Mouse (Mus musculus) forebrain, embryonic 12.5 days (tissue): ENCODE measurements around the gene Mn1. TPM values are rescaled to one million over a fixed set of nuclear protein-coding genes. Genes with fewer than 3 reads are reported as not detected.

Source experiments
- ATAC-seq: fragments of 200-750 bp; cut with Nextera tagmentation; 2 replicates; pipeline ENCODE4 v1.8.0; 2017; ENCODE audit warnings: moderate TSS enrichment; ENCODE audit not compliant: low FRiP score
- H3K27ac ChIP-seq: fragments of 300-500 bp; sonication (generic); 2 replicates; pipeline ENCODE4 v1.5.1; 2016; ENCODE audit warnings: mild to moderate bottlenecking
- H3K27me3 ChIP-seq: fragments of 300-500 bp; sonication (generic); 2 replicates; pipeline ENCODE4 v1.6.1; 2016; ENCODE audit warnings: mild to moderate bottlenecking
- H3K36me3 ChIP-seq: fragments of 300-500 bp; sonication (generic); replicated peaks from 2 replicates; pipeline ENCODE4 v1.6.1; 2016; ENCODE audit warnings: mild to moderate bottlenecking
- H3K4me1 ChIP-seq: fragments of 300-500 bp; sonication (generic); 2 replicates; pipeline ENCODE4 v1.6.1; 2016
- H3K4me2 ChIP-seq: fragments of 300-500 bp; sonication (generic); 2 replicates; pipeline ENCODE4 v1.6.1; 2016; ENCODE audit warnings: mild to moderate bottlenecking, moderate library complexity
- H3K4me3 ChIP-seq: fragments of 300-500 bp; sonication (generic); replicated peaks from 2 replicates; pipeline ENCODE4 v1.5.1; 2016; ENCODE audit warnings: mild to moderate bottlenecking
- H3K9ac ChIP-seq: fragments of 300-500 bp; sonication (generic); 2 replicates; pipeline ENCODE4 v1.6.1; 2016; ENCODE audit warnings: mild to moderate bottlenecking
- H3K9me3 ChIP-seq: fragments of 300-500 bp; sonication (generic); 2 replicates; pipeline ENCODE4 v1.6.1; 2016
- WGBS: fragments of 180-500 bp; shearing (Covaris S2); methylation state at CpG from one replicate; pipeline ENCODE4 v1.1.7; 2016; 5-methylcytosine and 5-hydroxymethylcytosine counted together
- polyA plus RNA-seq: library from polyadenylated mRNA; unstranded; fragments of >200 nt; fragmentation: Nextera tagmentation; extraction: Ambion mirVana; gene quantifications from 2 replicates; pipeline ENCODE4 v1.2.1, GENCODE M21; 2016

Gene Mn1
- polyA plus RNA-seq, 1 experiment from 2014 or later = 55.8 TPM

DNA sequence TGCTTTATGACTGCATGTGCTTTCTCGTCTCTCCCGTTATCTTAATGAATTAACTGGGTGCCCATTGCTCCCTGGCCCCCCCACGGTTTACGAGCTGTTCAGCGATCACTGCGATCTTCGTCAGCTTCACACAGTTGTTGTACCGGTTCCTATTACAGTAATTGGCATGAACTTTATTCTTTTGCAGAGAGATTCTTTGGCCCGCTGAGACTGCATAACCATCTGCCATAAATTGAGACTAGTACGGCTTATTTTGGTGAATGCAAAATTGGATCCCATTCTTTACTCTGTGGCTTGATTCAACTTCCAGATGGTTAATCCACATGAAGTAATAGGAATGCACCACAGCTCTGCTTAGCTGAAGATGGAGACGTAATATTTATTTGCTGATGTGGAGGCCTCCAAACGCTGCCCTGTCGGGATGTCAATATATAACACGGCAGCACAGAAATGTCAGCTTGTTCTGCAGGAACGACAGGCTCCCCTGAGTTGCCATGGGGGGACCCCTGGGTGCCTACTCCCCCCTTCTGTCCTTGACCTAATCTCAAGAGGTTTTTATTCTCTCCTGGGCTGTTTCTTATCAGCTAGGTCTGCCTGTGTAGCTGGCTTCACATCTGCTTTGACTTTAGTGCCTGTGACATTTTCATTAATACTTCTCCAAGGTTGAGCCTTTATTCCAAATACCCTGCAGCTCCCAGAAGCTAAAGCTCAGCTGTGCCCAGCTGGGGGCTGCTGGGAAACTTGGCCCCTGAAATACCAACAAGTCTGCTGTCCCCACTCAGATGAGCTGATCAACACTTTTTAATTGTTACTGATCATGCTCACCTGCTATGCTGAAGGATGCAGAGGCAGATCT lies 22.7 kb upstream of the Mn1 start:
- Histone ChIP-seq H3K36me3 (peaks cover 2% of the 10 kb centered on the region; the same call in 1 of the 2 replicates), H3K4me1 (peaks cover 50% of the 10 kb centered on the region), H3K9me3 (no peaks in the 10 kb centered on the region), H3K27me3 (peaks cover 16% of the 10 kb centered on the region), H3K4me3 (peak overlapping the region; percentile 21), H3K4me2 (peak overlapping the region; percentile 50), H3K27ac (peak overlapping the region; percentile 43; the same call in 1 of the 2 replicates), H3K9ac (peak overlapping the region; percentile 1; the same call in 1 of the 2 replicates)
- 5% methylated on average over 15 of the region's 15 CpGs for WGBS
- peak; percentile 18; the same call in 1 of the 2 replicates for ATAC-seq

DNA sequence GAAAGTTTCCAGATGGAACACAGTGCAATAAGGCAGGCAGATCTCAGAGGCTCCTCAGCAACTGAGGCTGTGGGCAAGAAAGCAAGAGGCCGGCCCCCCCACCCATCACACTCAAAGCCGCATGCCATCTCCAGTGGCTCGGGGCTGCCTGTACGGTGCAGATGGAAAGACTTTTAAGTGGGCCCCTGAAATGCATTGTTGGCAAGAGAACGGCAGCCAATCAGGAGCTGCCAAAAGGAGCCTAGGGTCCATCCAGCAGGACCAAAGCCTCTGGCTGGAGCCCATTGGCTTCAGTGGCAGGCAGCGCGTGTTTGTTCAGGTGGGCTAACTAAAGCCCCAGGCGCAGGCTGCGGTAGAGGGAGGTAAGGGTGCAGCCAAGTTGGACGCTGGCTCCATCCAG lies 21.4 kb upstream of the Mn1 start:
- H3K4me3 ChIP-seq = no peak overlapping the region
- H3K9me3 ChIP-seq = no peaks in the 10 kb centered on the region
- H3K4me1 ChIP-seq = peaks cover 50% of the 10 kb centered on the region
- peaks cover 18% of the 10 kb centered on the region for H3K27me3 ChIP-seq
- no peaks in the 10 kb centered on the region for H3K36me3 ChIP-seq
- H3K9ac ChIP-seq = no peak overlapping the region
- H3K4me2 ChIP-seq = no peak overlapping the region
- WGBS = 41% methylated on average over 10 of the region's 10 CpGs
- H3K27ac ChIP-seq = no peak overlapping the region
- no peak for ATAC-seq

DNA sequence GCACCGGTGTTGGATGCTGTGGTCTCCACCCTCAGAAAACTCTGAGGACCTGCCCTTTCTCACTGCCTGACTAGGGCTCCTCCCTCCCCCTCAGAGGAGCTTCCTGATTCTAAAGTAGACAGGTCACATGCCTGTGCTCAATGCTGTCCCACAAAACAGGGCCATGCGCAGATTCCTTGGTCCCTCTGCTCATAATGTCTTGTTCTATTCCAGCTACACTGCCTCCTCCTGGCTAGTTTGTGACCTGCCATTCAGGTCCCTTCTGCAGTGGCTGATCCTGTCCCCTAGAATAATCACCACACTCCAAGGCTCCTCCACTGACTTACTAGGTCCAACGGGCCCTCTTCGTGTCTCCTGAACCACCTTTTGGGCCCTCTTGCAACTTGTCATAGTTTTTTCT lies 21.0 kb upstream of the Mn1 start:
- no peaks in the 10 kb centered on the region for H3K36me3 ChIP-seq
- no peak overlapping the region for H3K4me2 ChIP-seq
- WGBS = 85% methylated on average over 4 of the region's 4 CpGs
- no peak overlapping the region for H3K4me3 ChIP-seq
- no peak for ATAC-seq
- peaks cover 50% of the 10 kb centered on the region for H3K4me1 ChIP-seq
- no peak overlapping the region for H3K27ac ChIP-seq
- H3K27me3 ChIP-seq = peaks cover 21% of the 10 kb centered on the region
- no peak overlapping the region for H3K9ac ChIP-seq
- no peaks in the 10 kb centered on the region for H3K9me3 ChIP-seq

DNA sequence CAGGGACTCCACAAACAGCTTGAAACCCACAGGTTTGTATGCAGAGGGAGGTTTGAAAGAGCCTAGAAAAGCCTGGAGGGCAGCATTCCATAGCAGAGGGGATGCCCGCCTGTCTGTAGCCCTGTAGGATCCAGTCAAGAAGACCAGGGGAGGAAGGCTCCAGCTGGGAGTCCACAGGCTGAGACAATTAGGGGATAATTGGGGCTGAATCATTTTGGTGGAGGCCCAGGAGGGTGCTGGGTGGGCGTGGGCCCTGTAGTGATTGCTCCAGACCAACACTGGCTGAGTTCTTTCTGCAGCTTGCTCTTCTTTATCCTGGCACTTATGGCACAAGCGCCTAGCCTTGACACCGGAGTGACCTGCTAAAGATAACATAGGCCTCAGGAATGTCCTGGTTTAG lies 18.7 kb upstream of the Mn1 start:
- H3K4me1 ChIP-seq = peaks cover 43% of the 10 kb centered on the region
- H3K4me3 ChIP-seq = no peak overlapping the region
- H3K36me3 ChIP-seq = no peaks in the 10 kb centered on the region
- H3K27ac ChIP-seq = no peak overlapping the region
- peaks cover 21% of the 10 kb centered on the region for H3K27me3 ChIP-seq
- H3K4me2 ChIP-seq = no peak overlapping the region
- whole genome bisulfite sequencing = 41% methylated on average over 4 of the region's 4 CpGs
- no peak for ATAC-seq
- H3K9ac ChIP-seq = 0 out of 2 replicates have a peak overlapping the region, but pooled peaks have one; percentile 7
- H3K9me3 ChIP-seq = no peaks in the 10 kb centered on the region

DNA sequence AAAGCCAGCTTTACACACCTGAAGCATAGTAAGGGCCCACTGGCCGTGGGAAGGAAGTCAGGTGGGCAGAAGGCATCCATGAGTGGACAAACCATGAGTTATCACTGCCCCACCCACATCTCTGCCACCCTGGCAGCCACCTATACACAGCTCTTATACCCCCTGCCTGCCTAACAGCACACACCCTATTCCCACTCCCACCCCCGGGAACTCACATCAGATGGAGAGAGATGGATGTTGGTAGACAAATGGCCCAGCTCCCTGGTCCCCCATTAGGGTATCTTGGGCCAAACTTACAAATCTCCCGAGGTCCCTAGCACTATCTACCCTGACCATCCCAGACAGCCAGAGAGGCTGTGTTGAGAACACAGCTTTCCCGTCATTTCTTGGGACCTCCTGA lies 17.9 kb upstream of the Mn1 start:
- no peaks in the 10 kb centered on the region for H3K9me3 ChIP-seq
- no peak for ATAC-seq
- H3K36me3 ChIP-seq = no peaks in the 10 kb centered on the region
- H3K4me1 ChIP-seq = peaks cover 35% of the 10 kb centered on the region
- H3K27me3 ChIP-seq = peaks cover 21% of the 10 kb centered on the region
- WGBS = 88% methylated on average over 4 of the region's 4 CpGs
- no peak overlapping the region for H3K4me2 ChIP-seq
- no peak overlapping the region for H3K27ac ChIP-seq
- no peak overlapping the region for H3K4me3 ChIP-seq
- H3K9ac ChIP-seq = no peak overlapping the region

DNA sequence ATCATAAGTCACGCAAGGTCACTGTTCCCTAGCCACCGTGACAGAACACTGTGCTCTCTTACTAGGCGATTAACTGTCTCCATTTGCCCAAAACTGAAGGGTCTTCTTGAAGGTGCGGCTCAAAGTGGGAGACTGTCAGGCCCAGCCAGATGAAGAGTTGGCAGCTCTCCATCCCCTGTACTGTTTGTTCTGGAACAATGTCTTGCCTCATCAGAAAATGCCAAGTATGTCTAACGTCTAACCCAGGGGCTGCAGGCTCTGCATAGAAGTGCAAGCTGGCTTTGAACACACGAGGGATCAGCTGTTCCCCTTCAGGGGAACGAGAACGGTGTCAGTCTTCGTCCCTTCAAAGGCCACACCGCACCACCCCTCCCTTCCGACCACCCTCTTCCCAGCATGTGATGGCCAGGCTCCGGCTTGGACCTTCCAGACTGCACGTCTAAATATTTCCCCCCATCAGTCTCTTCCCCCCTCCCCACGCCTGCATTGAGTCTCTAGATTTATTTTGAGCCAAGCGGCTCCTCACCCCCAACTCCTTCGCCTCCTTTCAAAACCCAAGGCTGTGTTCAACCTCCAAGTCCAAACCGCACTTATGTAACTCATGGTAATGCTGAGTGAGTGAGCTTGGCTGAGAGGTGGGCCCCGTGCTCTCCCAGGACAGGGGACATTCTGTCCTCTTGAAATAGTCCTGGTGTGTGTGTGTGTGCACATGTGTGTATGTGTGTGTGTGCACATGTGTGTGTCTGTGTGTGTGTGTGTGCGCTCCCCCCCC lies 15.1 kb upstream of the Mn1 start:
- Histone ChIP-seq H3K27ac (no peak overlapping the region), H3K27me3 (peaks cover 14% of the 10 kb centered on the region; the same call in 1 of the 2 replicates), H3K36me3 (no peaks in the 10 kb centered on the region), H3K4me2 (no peak overlapping the region), H3K9ac (no peak overlapping the region), H3K4me3 (no peak overlapping the region), H3K4me1 (peaks cover 14% of the 10 kb centered on the region), H3K9me3 (no peaks in the 10 kb centered on the region)
- ATAC-seq = no peak
- 78% methylated on average over 19 of the region's 19 CpGs for WGBS

DNA sequence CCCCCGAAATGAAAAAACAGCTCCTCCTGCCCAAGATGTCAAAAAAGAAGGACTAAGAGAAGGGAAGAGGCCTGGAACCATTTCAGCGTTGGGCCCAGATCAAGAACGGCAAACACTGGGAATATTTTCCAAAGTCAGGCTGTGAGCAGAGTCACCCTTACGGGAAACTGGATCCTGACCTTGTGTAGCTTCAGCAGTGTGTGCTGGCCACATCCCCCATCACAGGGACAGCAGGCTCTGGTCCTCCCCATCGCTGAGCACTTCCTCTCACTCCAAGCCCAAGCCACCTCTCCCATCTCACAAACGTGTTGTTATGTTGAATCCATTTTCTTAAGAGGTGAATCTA lies 14.5 kb upstream of the Mn1 start:
- no peak for ATAC-seq

DNA sequence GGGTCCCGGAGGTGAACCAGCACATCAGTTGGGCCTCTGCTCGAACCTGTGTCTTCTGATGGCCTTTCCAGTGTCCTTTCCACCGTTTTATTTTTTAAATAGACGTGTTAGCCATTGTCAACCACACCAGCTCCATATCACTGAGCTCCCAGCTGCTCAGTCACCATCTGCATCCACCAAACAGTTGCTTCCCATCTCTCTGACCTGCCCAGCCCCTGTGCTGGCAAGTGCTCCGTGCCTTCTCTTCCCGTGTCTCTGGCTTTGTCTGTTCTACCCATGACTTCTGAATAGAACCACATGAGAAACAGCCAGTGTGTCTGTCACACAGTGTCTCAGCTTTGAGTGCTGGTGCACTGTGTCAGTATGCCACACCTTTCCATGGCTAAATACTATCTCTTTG lies 12.4 kb upstream of the Mn1 start:
- H3K4me1 ChIP-seq = peaks cover 21% of the 10 kb centered on the region
- no peak for ATAC-seq
- H3K27me3 ChIP-seq = peaks cover 15% of the 10 kb centered on the region
- no peak overlapping the region for H3K4me2 ChIP-seq
- no peak overlapping the region for H3K9ac ChIP-seq
- H3K27ac ChIP-seq = no peak overlapping the region
- H3K9me3 ChIP-seq = no peaks in the 10 kb centered on the region
- no peak overlapping the region for H3K4me3 ChIP-seq
- H3K36me3 ChIP-seq = no peaks in the 10 kb centered on the region
- 82% methylated on average over 6 of the region's 6 CpGs for WGBS

More for the DNA sequence above, 14.5 kb upstream of the Mn1 start:
- peaks cover 14% of the 10 kb centered on the region for H3K4me1 ChIP-seq
- H3K9me3 ChIP-seq = no peaks in the 10 kb centered on the region
- H3K36me3 ChIP-seq = no peaks in the 10 kb centered on the region
- peaks cover 14% of the 10 kb centered on the region; the same call in 1 of the 2 replicates for H3K27me3 ChIP-seq
- H3K9ac ChIP-seq = no peak overlapping the region
- H3K4me3 ChIP-seq = no peak overlapping the region
- H3K4me2 ChIP-seq = no peak overlapping the region
- WGBS = 95% methylated on average over 6 of the region's 6 CpGs
- H3K27ac ChIP-seq = no peak overlapping the region

DNA sequence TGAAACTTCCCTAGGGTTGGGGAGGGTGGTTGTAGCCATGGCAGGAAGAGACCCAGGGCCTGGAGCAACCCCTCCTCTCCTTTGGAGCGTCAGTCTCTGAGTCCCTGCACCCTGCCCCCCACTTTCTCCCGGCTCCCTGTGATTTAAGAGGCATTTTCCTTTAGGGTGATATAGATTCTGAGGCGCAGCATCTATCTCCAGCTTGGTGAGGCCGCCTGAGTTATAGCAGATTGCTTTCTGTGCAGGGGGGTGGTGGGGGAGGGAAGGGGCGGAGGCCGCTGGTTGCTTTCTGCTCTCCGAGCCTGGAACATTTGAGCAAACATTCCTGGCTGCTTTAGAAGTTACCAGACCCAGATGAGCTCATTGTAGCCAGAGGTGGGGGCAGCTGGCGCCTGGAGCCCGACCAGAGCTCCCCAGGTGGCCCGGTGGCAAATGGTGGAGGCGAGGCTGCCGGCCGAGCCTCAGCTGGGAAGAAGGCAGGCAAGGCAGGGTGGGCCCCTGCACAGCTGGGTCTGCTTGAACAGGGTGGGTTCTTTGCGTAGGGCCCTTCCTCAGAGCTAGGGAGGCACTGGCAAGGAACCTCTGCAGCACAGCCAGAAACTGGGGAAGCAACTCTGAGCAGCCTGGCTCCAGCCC lies 8.6 kb upstream of the Mn1 start:
- 0 out of 2 replicates have a peak, but pooled peaks have one; percentile 41 for ATAC-seq
- Histone ChIP-seq H3K4me1 (peaks cover 21% of the 10 kb centered on the region), H3K4me3 (no peak overlapping the region), H3K9ac (no peak overlapping the region), H3K27me3 (peaks cover 28% of the 10 kb centered on the region), H3K27ac (peak overlapping the region; percentile 50; the same call in 1 of the 2 replicates), H3K4me2 (no peak overlapping the region), H3K36me3 (no peaks in the 10 kb centered on the region), H3K9me3 (no peaks in the 10 kb centered on the region)
- 20% methylated on average over 14 of the region's 14 CpGs for WGBS

DNA sequence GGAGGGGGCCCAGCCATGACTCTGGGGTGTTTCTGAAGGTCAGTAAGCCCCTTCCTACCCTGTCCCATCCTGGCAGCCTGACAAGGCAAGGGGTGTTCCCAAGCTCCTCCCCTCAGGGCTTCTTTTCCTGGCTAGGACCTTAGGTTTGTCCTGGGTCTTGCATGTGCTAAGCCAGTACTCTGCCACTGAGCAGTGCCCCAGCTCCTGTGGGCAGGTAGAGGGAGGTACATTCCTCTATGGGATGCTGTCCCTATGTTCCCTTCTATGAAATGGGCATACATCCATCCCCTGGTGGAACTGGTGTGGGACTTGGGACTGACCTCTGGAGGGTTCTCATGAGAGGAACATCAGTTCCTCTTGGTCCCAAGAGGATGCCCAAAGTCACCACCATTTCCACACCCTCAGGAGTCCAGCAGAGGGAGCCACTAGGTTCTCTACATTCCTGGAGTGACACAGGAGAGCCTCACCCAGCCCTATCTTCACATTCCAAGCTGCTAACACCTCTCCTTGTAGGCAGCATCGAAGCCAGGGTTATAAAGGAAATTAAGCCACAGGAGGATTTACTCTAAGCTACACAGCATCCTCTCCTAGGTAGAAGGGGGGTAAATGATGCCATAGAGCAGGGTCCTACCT lies 7.6 kb upstream of the Mn1 start:
- peaks cover 31% of the 10 kb centered on the region for H3K27me3 ChIP-seq
- 39% methylated on average over 1 of the region's 1 CpGs for WGBS

DNA sequence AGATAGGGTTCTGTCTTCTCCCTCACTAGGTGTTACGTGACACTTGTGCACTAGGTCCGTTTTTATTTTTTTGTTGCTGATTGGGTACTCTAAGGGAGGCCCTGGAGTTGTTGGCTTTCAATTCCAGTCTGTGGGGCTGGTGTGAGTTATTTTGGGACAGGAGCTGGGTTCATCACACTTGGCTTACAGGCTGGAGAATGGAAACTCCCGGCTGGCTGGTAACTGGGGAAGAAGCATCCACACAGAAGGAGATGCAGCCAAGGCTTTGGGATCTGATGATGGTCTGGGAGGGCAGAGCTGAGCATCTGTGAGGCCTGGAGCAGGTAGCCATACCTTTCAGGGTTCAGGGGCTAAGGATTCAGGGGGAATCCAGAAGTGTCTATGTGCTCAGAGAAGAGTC lies 6.5 kb upstream of the Mn1 start:
- H3K27ac ChIP-seq = no peak overlapping the region
- H3K9ac ChIP-seq = no peak overlapping the region
- H3K27me3 ChIP-seq = peaks cover 31% of the 10 kb centered on the region
- no peak for ATAC-seq
- peaks cover 42% of the 10 kb centered on the region for H3K4me1 ChIP-seq
- no peaks in the 10 kb centered on the region for H3K9me3 ChIP-seq
- no peak overlapping the region for H3K4me2 ChIP-seq
- 76% methylated on average over 3 of the region's 3 CpGs for WGBS
- no peak overlapping the region for H3K4me3 ChIP-seq
- H3K36me3 ChIP-seq = no peaks in the 10 kb centered on the region

More for the DNA sequence above, 7.6 kb upstream of the Mn1 start:
- Histone ChIP-seq H3K9me3 (no peaks in the 10 kb centered on the region), H3K4me3 (no peak overlapping the region), H3K27ac (no peak overlapping the region), H3K4me1 (peaks cover 31% of the 10 kb centered on the region), H3K9ac (no peak overlapping the region), H3K4me2 (no peak overlapping the region), H3K36me3 (no peaks in the 10 kb centered on the region)
- no peak for ATAC-seq

DNA sequence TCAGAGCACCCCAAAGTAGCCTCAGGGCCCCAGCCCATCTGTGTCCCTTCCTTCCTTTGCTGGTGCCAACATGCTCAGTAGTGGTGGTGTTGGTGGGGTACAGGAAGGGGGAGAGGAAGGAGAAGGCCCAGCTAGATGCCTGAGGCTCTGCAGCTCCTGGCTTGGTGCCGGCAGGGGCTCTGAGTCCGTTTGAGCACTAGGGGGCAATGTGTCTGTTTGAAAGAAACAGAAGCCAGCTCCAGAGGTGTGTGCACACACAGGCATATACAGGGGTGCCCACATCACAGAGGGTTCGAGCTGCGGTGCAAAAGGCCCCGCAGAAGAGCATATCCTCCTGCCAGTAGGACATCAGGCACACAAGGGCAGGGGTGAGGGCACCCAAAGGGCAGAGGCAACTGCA lies 3.0 kb upstream of the Mn1 start:
- H3K4me1 ChIP-seq = peaks cover 39% of the 10 kb centered on the region
- peak overlapping the region; percentile 98 for H3K27ac ChIP-seq
- peaks cover 10% of the 10 kb centered on the region for H3K36me3 ChIP-seq
- peak overlapping the region; percentile 98 for H3K4me2 ChIP-seq
- H3K9ac ChIP-seq = peak overlapping the region; percentile 100; the same call in 1 of the 2 replicates
- 0% methylated on average over 5 of the region's 5 CpGs for WGBS
- no peaks in the 10 kb centered on the region for H3K9me3 ChIP-seq
- H3K4me3 ChIP-seq = peak overlapping the region; percentile 98
- H3K27me3 ChIP-seq = peaks cover 25% of the 10 kb centered on the region
- peak; percentile 28; the same call in 1 of the 2 replicates for ATAC-seq
